Comparison of ENCODE assay signal across 8 mouse cellular contexts in genomic region chr15:81879531-81880401, GRCm38 (mm10). TPM values are rescaled to one million over a fixed set of nuclear protein-coding genes. Genes with fewer than 3 reads are reported as not detected.
DNase-seq lines count a peak whose midpoint lies in the region; ATAC-seq lines count a peak whose summit lies in the region.

No protein-coding gene starts in this region.

- H3K4me1 ChIP-seq in brown adipose tissue, adult 24 weeks (ENCODE audit: control insufficient read depth, insufficient read depth, insufficient read length, low read length), result peaks cover 12% of the 10 kb centered on the region
- peaks cover 34% of the 10 kb centered on the region for H3K4me1 ChIP-seq in hindbrain, embryonic 15.5 days (replicated peaks)
- peaks cover 46% of the 10 kb centered on the region for H3K4me1 ChIP-seq in neural tube, embryonic 13.5 days (replicated peaks)

- H3K9me3 ChIP-seq in hindbrain, embryonic 15.5 days, result no peaks in the 10 kb centered on the region
- no peaks in the 10 kb centered on the region for H3K9me3 ChIP-seq in neural tube, embryonic 13.5 days

- H3K9ac ChIP-seq in hindbrain, embryonic 15.5 days, result peak overlapping the region; percentile 28; the same call in 1 of the 2 replicates
- peak overlapping the region; percentile 9; the same call in 1 of the 2 replicates for H3K9ac ChIP-seq in neural tube, embryonic 13.5 days

- H3K27me3 ChIP-seq in hindbrain, embryonic 15.5 days, result no peaks in the 10 kb centered on the region
- no peaks in the 10 kb centered on the region for H3K27me3 ChIP-seq in neural tube, embryonic 13.5 days

- peak; percentile 92 for ATAC-seq in hindbrain, embryonic 15.5 days (ENCODE audit: low FRiP score, low read depth)
- peak; percentile 92 for ATAC-seq in neural tube, embryonic 13.5 days (ENCODE audit: low read depth)

- peak overlapping the region; percentile 33 for H3K27ac ChIP-seq in brown adipose tissue, adult 24 weeks (replicated peaks; ENCODE audit: low read depth, low read length)
- peak overlapping the region; percentile 91 for H3K27ac ChIP-seq in hindbrain, embryonic 15.5 days (replicated peaks)
- peak overlapping the region; percentile 93 for H3K27ac ChIP-seq in neural tube, embryonic 13.5 days (replicated peaks)

- H3K4me2 ChIP-seq in hindbrain, embryonic 15.5 days, result peak overlapping the region; percentile 37
- peak overlapping the region; percentile 31 for H3K4me2 ChIP-seq in neural tube, embryonic 13.5 days

- WGBS in hindbrain, embryonic 15.5 days, result 30% methylated on average over 5 of the region's 5 CpGs
- WGBS in neural tube, embryonic 13.5 days, result 32% methylated on average over 5 of the region's 5 CpGs

- H3K4me3 ChIP-seq in brown adipose tissue, adult 24 weeks (ENCODE audit: insufficient read depth, low read depth, low read length), result peak overlapping the region; percentile 3
- H3K4me3 ChIP-seq in hindbrain, embryonic 15.5 days, result no peak overlapping the region
- H3K4me3 ChIP-seq in neural tube, embryonic 13.5 days, result no peak overlapping the region

- H3K36me3 ChIP-seq in hindbrain, embryonic 15.5 days, result no peaks in the 10 kb centered on the region
- H3K36me3 ChIP-seq in neural tube, embryonic 13.5 days, result no peaks in the 10 kb centered on the region

- peak; percentile 21 to 24 for DNase-seq in cerebellum, postnatal 14 days
- DNase-seq in cerebellum, adult 11-12 months, result no peak
- DNase-seq in thymus, postnatal 14 days, result no peak
- DNase-seq in gastrocnemius, postnatal 25 days, result no peak
- DNase-seq in adipocyte (ENCODE audit: low spot score), result no peak

RNA-seq across cellular contexts. Expression of gene Aco2, which starts 7.7 kb away (rescaled TPM):
- polyA plus RNA-seq in brown adipose tissue, adult 24 weeks (2012; ENCODE audit: insufficient read depth, insufficient read length, missing spikeins), result 3,633 and 4,102 TPM in 2 replicates
- polyA plus RNA-seq in hindbrain, embryonic 15.5 days (2015; fragmentation: Nextera tagmentation; extraction: Ambion mirVana), result 282 and 287 TPM in 2 replicates
- 252 and 268 TPM in 2 replicates for polyA plus RNA-seq in neural tube, embryonic 13.5 days (2015; fragmentation: Nextera tagmentation; extraction: Ambion mirVana)
- total RNA-seq in gastrocnemius, postnatal 25 days (2021), result 1,000 to 10,000 TPM; 1,158 to 1,247 TPM

RNA-seq across cellular contexts. Expression of gene Phf5a, which starts 8.1 kb away (rescaled TPM):
- polyA plus RNA-seq in brown adipose tissue, adult 24 weeks (2012; ENCODE audit: insufficient read depth, insufficient read length, missing spikeins), result 42.4 and 46.3 TPM in 2 replicates
- polyA plus RNA-seq in hindbrain, embryonic 15.5 days (2015; fragmentation: Nextera tagmentation; extraction: Ambion mirVana), result 119 and 123 TPM in 2 replicates
- polyA plus RNA-seq in neural tube, embryonic 13.5 days (2015; fragmentation: Nextera tagmentation; extraction: Ambion mirVana), result 111 and 129 TPM in 2 replicates
- 10 to 100 TPM; 35.3 to 40.3 TPM for total RNA-seq in gastrocnemius, postnatal 25 days (2021)

RNA-seq across cellular contexts. Expression of gene Tob2, which starts 21.2 kb away (rescaled TPM):
- polyA plus RNA-seq in brown adipose tissue, adult 24 weeks (2012; ENCODE audit: insufficient read depth, insufficient read length, missing spikeins), result 79.0 and 87.4 TPM in 2 replicates
- polyA plus RNA-seq in hindbrain, embryonic 15.5 days (2015; fragmentation: Nextera tagmentation; extraction: Ambion mirVana), result 17.4 and 17.7 TPM in 2 replicates
- 13.5 and 16.5 TPM in 2 replicates for polyA plus RNA-seq in neural tube, embryonic 13.5 days (2015; fragmentation: Nextera tagmentation; extraction: Ambion mirVana)
- 10 to 100 TPM; 47.4 to 85.8 TPM for total RNA-seq in gastrocnemius, postnatal 25 days (2021)

RNA-seq across cellular contexts. Expression of gene Polr3h, which starts 46.3 kb away (rescaled TPM):
- polyA plus RNA-seq in brown adipose tissue, adult 24 weeks (2012; ENCODE audit: insufficient read depth, insufficient read length, missing spikeins), result 2.8 and 13.2 TPM in 2 replicates
- 87.3 and 92.0 TPM in 2 replicates for polyA plus RNA-seq in hindbrain, embryonic 15.5 days (2015; fragmentation: Nextera tagmentation; extraction: Ambion mirVana)
- 78.6 and 80.6 TPM in 2 replicates for polyA plus RNA-seq in neural tube, embryonic 13.5 days (2015; fragmentation: Nextera tagmentation; extraction: Ambion mirVana)
- 1 to 10 TPM; 5.9 to 6.3 TPM for total RNA-seq in gastrocnemius, postnatal 25 days (2021)

RNA-seq across cellular contexts. Expression of gene Csdc2, which starts 56.8 kb away (rescaled TPM):
- not detected in 2 replicates for polyA plus RNA-seq in brown adipose tissue, adult 24 weeks (2012; ENCODE audit: insufficient read depth, insufficient read length, missing spikeins)
- polyA plus RNA-seq in hindbrain, embryonic 15.5 days (2015; fragmentation: Nextera tagmentation; extraction: Ambion mirVana), result 213 and 253 TPM in 2 replicates
- polyA plus RNA-seq in neural tube, embryonic 13.5 days (2015; fragmentation: Nextera tagmentation; extraction: Ambion mirVana), result 117 and 127 TPM in 2 replicates
- total RNA-seq in gastrocnemius, postnatal 25 days (2021), result 1 to 10 TPM; 1.8 to 2.6 TPM

Comparison
In these comparisons a context has a peak if more than half of its experiments do, and no peak if none do; other contexts are left out.
1. DNase-seq: peak in cerebellum, postnatal 14 days (2 of 2); none in cerebellum, adult 11-12 months (single experiment), thymus, postnatal 14 days (single experiment), gastrocnemius, postnatal 25 days (single experiment) and adipocyte (single experiment).
2. H3K27ac ChIP-seq: peak in every context shown above with its lines; median percentile 93 in neural tube, embryonic 13.5 days; 91 in hindbrain, embryonic 15.5 days; 33 in brown adipose tissue, adult 24 weeks.
3. RNA of gene Aco2, which starts 7.7 kb away (polyA plus RNA-seq): 3,633 to 4,102 TPM in brown adipose tissue, adult 24 weeks; 282 to 287 TPM in hindbrain, embryonic 15.5 days and 252 to 268 TPM in neural tube, embryonic 13.5 days; every median in the first group is over 10 times any median in the second.